Comparison of ENCODE assay signal across 10 mouse cellular contexts in the genomic region with DNA sequence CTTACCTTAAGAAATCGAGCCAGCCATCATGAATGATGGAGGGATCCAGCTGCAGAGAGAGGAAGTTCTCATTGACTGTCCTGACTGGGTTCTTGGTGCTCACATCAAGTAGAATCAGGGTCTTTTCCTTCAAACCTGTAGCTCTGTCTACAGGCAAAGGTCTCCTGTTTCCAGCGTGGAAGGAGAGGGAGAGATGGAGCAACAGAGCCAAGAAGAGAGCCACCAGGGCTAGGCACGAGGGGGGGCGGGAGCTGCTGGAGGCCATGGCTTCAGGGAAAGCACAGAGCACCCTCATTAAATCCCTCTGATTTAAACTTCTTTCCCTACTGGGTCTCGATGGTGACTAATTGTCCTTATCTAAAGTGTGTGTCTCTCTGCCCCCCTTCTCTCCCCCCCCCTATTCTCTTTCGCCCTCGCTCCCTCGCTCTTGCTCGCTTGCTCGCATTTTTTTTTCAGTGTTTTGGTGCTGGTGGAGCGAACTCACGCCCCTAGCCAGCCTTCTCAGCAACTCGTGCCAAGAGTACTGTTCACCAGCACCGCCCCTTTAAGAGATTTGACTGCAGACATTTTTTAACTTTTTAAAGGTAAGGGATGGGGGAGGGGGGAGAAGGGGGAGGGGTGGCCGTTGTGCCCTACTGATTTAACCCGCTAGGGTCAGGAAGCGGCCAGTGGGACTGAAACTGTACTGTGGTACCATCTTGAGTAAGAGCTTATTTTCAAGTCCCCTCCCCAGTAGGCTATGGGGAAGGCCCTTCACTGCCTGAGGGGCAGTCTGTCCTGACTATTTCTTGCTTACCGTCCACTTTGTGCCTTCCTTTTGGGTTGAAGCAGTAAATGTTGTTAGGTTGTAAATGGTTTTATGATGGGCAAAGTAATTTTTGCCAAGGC. TPM values are rescaled to one million over a fixed set of nuclear protein-coding genes. Genes with fewer than 3 reads are reported as not detected.
DNase-seq lines count a peak whose midpoint lies in the region; ATAC-seq and TF ChIP-seq lines count a peak whose summit lies in the region.
"Had no signal": no experiment of that assay in that cellular context is flagged by ENCODE, and none has a peak within 500 bp of the region (broad histone marks: within the 10 kb centered on the region; RNA-seq: fewer than 3 reads in every experiment).

Gene Hpse2, minus strand, starts transcription at position 339 of the 888 bp plus-strand sequence.

- no peaks in the 10 kb centered on the region for H3K9me3 ChIP-seq in liver, embryonic 11.5 days (ENCODE audit: control insufficient read depth, low read length)
- H3K9me3 ChIP-seq in forebrain, embryonic 10.5 days: no peaks in the 10 kb centered on the region
- no peaks in the 10 kb centered on the region for H3K9me3 ChIP-seq in intestine, postnatal 0 days (ENCODE audit: control insufficient read depth)

- no peaks in the 10 kb centered on the region for H3K4me1 ChIP-seq in liver, embryonic 11.5 days (replicated peaks; ENCODE audit: control insufficient read depth, insufficient read depth, low read length)
- H3K4me1 ChIP-seq in forebrain, embryonic 10.5 days: peaks cover 48% of the 10 kb centered on the region
- H3K4me1 ChIP-seq in intestine, postnatal 0 days (replicated peaks; ENCODE audit: control insufficient read depth, insufficient read depth, low read length): no peaks in the 10 kb centered on the region

- H3K9ac ChIP-seq in liver, embryonic 11.5 days (ENCODE audit: low read depth, low read length): no peak within 1 kb of the TSS
- peak within 1 kb of the TSS; percentile 37 for H3K9ac ChIP-seq in intestine, postnatal 0 days (ENCODE audit: low read depth, low read length)

- H3K27ac ChIP-seq in liver, embryonic 11.5 days (ENCODE audit: low read depth, low read length): no peak within 1 kb of the TSS
- H3K27ac ChIP-seq in forebrain, embryonic 10.5 days: peak within 1 kb of the TSS; percentile 70; the same call in 1 of the 2 replicates
- H3K27ac ChIP-seq in intestine, postnatal 0 days (ENCODE audit: low read depth, low read length): no peak within 1 kb of the TSS

- ATAC-seq in liver, embryonic 11.5 days (replicated peaks; ENCODE audit: low FRiP score): no peak
- ATAC-seq in intestine, postnatal 0 days: no peak

- WGBS in liver, embryonic 11.5 days: 3% methylated on average over 18 of the region's 18 CpGs
- 1% methylated on average over 18 of the region's 18 CpGs for WGBS in forebrain, embryonic 10.5 days
- WGBS in intestine, postnatal 0 days: 4% methylated on average over 18 of the region's 18 CpGs

- intact Hi-C loops in gastrocnemius, postnatal 36 days (cut with DNase I): no loop called here

- no peak for TF ChIP-seq CTCF in intestine, postnatal 0 days (IDR thresholded peaks at IDR 0.05; ENCODE audit: low read depth)

- peak within 1 kb of the TSS; percentile 40 for H3K4me2 ChIP-seq in liver, embryonic 11.5 days
- H3K4me2 ChIP-seq in intestine, postnatal 0 days (replicated peaks; ENCODE audit: low read depth): peak within 1 kb of the TSS; percentile 56

- peak; percentile 33 for DNase-seq in liver, embryonic 11.5 days (ENCODE audit: low spot score)
- no peak for DNase-seq in liver
- peak; percentile 26 for DNase-seq in forebrain, embryonic 10.5 days (ENCODE audit: extremely low spot score, low spot score)
- DNase-seq in retina, postnatal 1 day: peak; percentile 40
- DNase-seq in frontal cortex, postnatal 10 days (ENCODE audit: low spot score in 2 of 2): no peak
- no peak for DNase-seq in gastrocnemius, postnatal 36 days
- no peak for DNase-seq in layer of hippocampus, postnatal 10 days (ENCODE audit: low spot score in 2 of 2)
- DNase-seq: thymus, postnatal 36 days had no signal

- peak within 1 kb of the TSS; percentile 5; the same call in 1 of the 2 replicates for H3K4me3 ChIP-seq in liver, embryonic 11.5 days (ENCODE audit: low read depth, low read length)
- H3K4me3 ChIP-seq in forebrain, embryonic 10.5 days: peak within 1 kb of the TSS; percentile 54
- H3K4me3 ChIP-seq in intestine, postnatal 0 days (ENCODE audit: low read depth, low read length): peak within 1 kb of the TSS; percentile 41

- H3K36me3 ChIP-seq in liver, embryonic 11.5 days (ENCODE audit: control insufficient read depth, insufficient read depth, low read length): no peaks in the 10 kb centered on the region
- H3K36me3 ChIP-seq in forebrain, embryonic 10.5 days (replicated peaks): no peaks in the 10 kb centered on the region
- no peaks in the 10 kb centered on the region for H3K36me3 ChIP-seq in intestine, postnatal 0 days (ENCODE audit: control insufficient read depth, insufficient read depth)

- H3K27me3 ChIP-seq in liver, embryonic 11.5 days (replicated peaks; ENCODE audit: control insufficient read depth, insufficient read depth, low read length): peaks cover 61% of the 10 kb centered on the region
- peaks cover 68% of the 10 kb centered on the region for H3K27me3 ChIP-seq in forebrain, embryonic 10.5 days (ENCODE audit: poor library complexity, severe bottlenecking)
- H3K27me3 ChIP-seq in intestine, postnatal 0 days (replicated peaks; ENCODE audit: control insufficient read depth, insufficient read depth, low read length): peaks cover 51% of the 10 kb centered on the region

RNA-seq across cellular contexts. Expression of gene Hpse2, which starts in this region (rescaled TPM):
- polyA plus RNA-seq in liver, embryonic 11.5 days (2014; fragmentation: Nextera tagmentation; extraction: Ambion mirVana): 0.05 and 0.35 TPM in 2 replicates
- polyA plus RNA-seq in forebrain, embryonic 10.5 days (2016; fragmentation: Nextera tagmentation; extraction: Ambion mirVana): 2.6 and 4.0 TPM in 2 replicates
- 3.3 and 4.7 TPM in 2 replicates for polyA plus RNA-seq in intestine, postnatal 0 days (2015; fragmentation: Nextera tagmentation; extraction: Ambion mirVana)
- not detected for total RNA-seq in gastrocnemius, postnatal 36 days (2021)
- total RNA-seq in layer of hippocampus, postnatal 10 days (2021): 1 to 10 TPM in 1 of 2 experiments, under 1 TPM in 1; 0.75 to 1.0 TPM
- total RNA-seq: megakaryocyte, adult 5-6 weeks had no signal

Comparison
In these comparisons a context has a peak if more than half of its experiments do, and no peak if none do; other contexts are left out.
1. Peak in DNase-seq, H3K4me3 ChIP-seq and H3K4me2 ChIP-seq in liver, embryonic 11.5 days; RNA of the gene not detected or under 1 TPM.
2. DNase-seq: peak in forebrain, embryonic 10.5 days (single experiment) and retina, postnatal 1 day (single experiment); none in liver (single experiment), frontal cortex, postnatal 10 days (0 of 2), gastrocnemius, postnatal 36 days (0 of 2) and layer of hippocampus, postnatal 10 days (0 of 2).
3. Peak in every context shown above with its lines, with median percentiles within 50 percentile points of each other: H3K4me3 ChIP-seq.